Mouse (Mus musculus) limb, embryonic 14.5 days (tissue): Measurements from ENCODE around the gene Lamb3. TPM values are rescaled to one million over a fixed set of nuclear protein-coding genes. Genes with fewer than 3 reads are reported as not detected.

Experiments used
- ATAC-seq: fragments of 200-750 bp; cut with Nextera tagmentation; 2 replicates; pipeline ENCODE4 v1.8.0; 2017; ENCODE audit warnings: low read depth, moderate number of reproducible peaks, moderate TSS enrichment; ENCODE audit not compliant: low FRiP score
- DNase-seq: peaks from one replicate; pipeline ENCODE4 v3.0.0-alpha.2; 2015; ENCODE audit warnings: low spot score
- H3K27ac ChIP-seq: fragments of 300-500 bp; sonication (generic); replicated peaks from 2 replicates; pipeline ENCODE4 v1.5.1; 2014; ENCODE audit warnings: low read depth, mild to moderate bottlenecking, low read length, moderate library complexity, mixed read lengths
- H3K27me3 ChIP-seq: fragments of 300-500 bp; sonication (generic); 2 replicates; pipeline ENCODE4 v1.6.1; 2014; ENCODE audit warnings: low read length, mixed read lengths; ENCODE audit not compliant: control insufficient read depth, insufficient read depth
- H3K36me3 ChIP-seq: fragments of 300-500 bp; sonication (generic); 2 replicates; pipeline ENCODE4 v1.6.1; 2014; ENCODE audit warnings: mild to moderate bottlenecking, low read length, moderate library complexity, mixed read lengths; ENCODE audit not compliant: control insufficient read depth, insufficient read depth
- H3K4me1 ChIP-seq: fragments of 300-500 bp; sonication (generic); 2 replicates; pipeline ENCODE4 v1.6.1; 2014; ENCODE audit warnings: antibody characterized with exemption, low read length, mixed read lengths; ENCODE audit not compliant: control insufficient read depth, insufficient read depth
- H3K4me2 ChIP-seq: fragments of 300-500 bp; sonication (generic); replicated peaks from 2 replicates; pipeline ENCODE4 v1.6.1; 2014; ENCODE audit warnings: low read depth, mild to moderate bottlenecking, low read length, moderate library complexity; ENCODE audit not compliant: severe bottlenecking
- H3K4me3 ChIP-seq: fragments of 300-500 bp; sonication (generic); replicated peaks from 2 replicates; pipeline ENCODE4 v1.5.1; 2014; ENCODE audit warnings: low read length
- H3K9ac ChIP-seq: fragments of 300-500 bp; sonication (generic); 2 replicates; pipeline ENCODE4 v1.6.1; 2014; ENCODE audit warnings: mild to moderate bottlenecking, low read depth, low read length, moderate library complexity; ENCODE audit not compliant: severe bottlenecking
- H3K9me3 ChIP-seq: fragments of 300-500 bp; sonication (generic); 2 replicates; pipeline ENCODE4 v1.6.1; 2016; ENCODE audit warnings: low read length; ENCODE audit not compliant: control insufficient read depth
- POLR2A ChIP-seq: fragments of 200-500 bp; IDR thresholded peaks from 2 replicates; pipeline ENCODE4 v1.8.0; 2012; ENCODE audit warnings: inconsistent platforms, mild to moderate bottlenecking, moderate library complexity, borderline replicate concordance; ENCODE audit not compliant: insufficient read depth, insufficient read length; ENCODE audit errors: extremely low read depth
- WGBS: fragments of 180-500 bp; shearing (Covaris S2); extraction: QIAGEN DNeasy Blood & Tissue Kit; methylation state at CpG from one replicate; pipeline ENCODE4 v1.1.7; 2014; 5-methylcytosine and 5-hydroxymethylcytosine counted together
- polyA plus RNA-seq, 2 experiments: library from polyadenylated mRNA; depleted of rRNA in 1 of 2; stranded (reverse) in 1 of 2; unstranded in 1 of 2; fragments of >200 nt; fragmentation: Nextera tagmentation in 1 of 2; extraction: Ambion mirVana in 1 of 2; gene quantifications; 2 replicates each; pipeline versions ENCODE4 v1.2.1 to v1.2.3; 2012 to 2014

Lamb3 gene
- polyA plus RNA-seq, 2 experiments = 4.0 to 4.6 TPM

- Histone ChIP-seq H3K27me3 (no peaks in the 10 kb centered on the region), H3K4me3 (no peak overlapping the region), H3K9ac (no peak overlapping the region), H3K36me3 (no peaks in the 10 kb centered on the region), H3K4me2 (no peak overlapping the region), H3K4me1 (peaks cover 11% of the 10 kb centered on the region), H3K9me3 (no peaks in the 10 kb centered on the region), H3K27ac (no peak overlapping the region)
- ATAC-seq (no peak), DNase-seq (no peak)
- no peak for TF ChIP-seq POLR2A
- WGBS = 81% methylated on average over 5 of the region's 5 CpGs
These were observed 173.4 kb downstream of the Lamb3 start for GRCm38 (mm10) chr1:193380877-193381276.

GRCm38 (mm10) chr1:193381597-193382404 is 174.3 kb downstream of the Lamb3 start:
- Histone ChIP-seq H3K4me3 (peak overlapping the region; percentile 33), H3K4me1 (peaks cover 17% of the 10 kb centered on the region), H3K9ac (peak overlapping the region; percentile 38), H3K36me3 (no peaks in the 10 kb centered on the region), H3K4me2 (peak overlapping the region; percentile 53), H3K9me3 (no peaks in the 10 kb centered on the region), H3K27me3 (no peaks in the 10 kb centered on the region), H3K27ac (peak overlapping the region; percentile 77)
- ATAC-seq (peak; percentile 61), DNase-seq (peak; percentile 70)
- 17% methylated on average over 11 of the region's 11 CpGs for WGBS
- TF ChIP-seq POLR2A = no peak

- ATAC-seq = peak; percentile 85
- H3K4me1 ChIP-seq = peaks cover 17% of the 10 kb centered on the region
- no peaks in the 10 kb centered on the region for H3K36me3 ChIP-seq
- H3K27ac ChIP-seq = peak overlapping the region; percentile 77
- peak overlapping the region; percentile 53 for H3K4me2 ChIP-seq
- no peak for TF ChIP-seq POLR2A
- H3K9me3 ChIP-seq = no peaks in the 10 kb centered on the region
- no peaks in the 10 kb centered on the region for H3K27me3 ChIP-seq
- DNase-seq = peak; percentile 84
- 0% methylated on average over 8 of the region's 8 CpGs for WGBS
- peak overlapping the region; percentile 38; the same call in 1 of the 2 replicates for H3K9ac ChIP-seq
- H3K4me3 ChIP-seq = peak overlapping the region; percentile 33
These were observed 174.9 kb downstream of the Lamb3 start for GRCm38 (mm10) chr1:193382435-193382834.

- peak; percentile 77 for DNase-seq
- WGBS = 3% methylated on average over 8 of the region's 8 CpGs
- H3K27ac ChIP-seq = peak overlapping the region; percentile 77; the same call in 1 of the 2 replicates
- H3K4me3 ChIP-seq = peak overlapping the region; percentile 33
- H3K9ac ChIP-seq = 0 out of 2 replicates have a peak overlapping the region, but pooled peaks have one; percentile 8
- TF ChIP-seq POLR2A = no peak
- peak overlapping the region; percentile 53 for H3K4me2 ChIP-seq
- no peaks in the 10 kb centered on the region for H3K36me3 ChIP-seq
- H3K9me3 ChIP-seq = no peaks in the 10 kb centered on the region
- ATAC-seq = peak; percentile 69
- H3K27me3 ChIP-seq = no peaks in the 10 kb centered on the region
- peaks cover 17% of the 10 kb centered on the region for H3K4me1 ChIP-seq
These were observed 175.5 kb downstream of the Lamb3 start for GRCm38 (mm10) chr1:193382841-193383462.

GRCm38 (mm10) chr1:193386136-193386535 is 178.6 kb downstream of the Lamb3 start:
- Histone ChIP-seq H3K27me3 (no peaks in the 10 kb centered on the region), H3K9ac (no peak overlapping the region), H3K4me1 (peaks cover 17% of the 10 kb centered on the region), H3K4me2 (no peak overlapping the region), H3K36me3 (no peaks in the 10 kb centered on the region), H3K27ac (no peak overlapping the region), H3K9me3 (no peaks in the 10 kb centered on the region), H3K4me3 (no peak overlapping the region)
- DNase-seq (peak; percentile 92), ATAC-seq (no peak)
- TF ChIP-seq POLR2A = no peak
- 1% methylated on average over 5 of the region's 5 CpGs for WGBS
